Mouse (Mus musculus) ovary, adult 2 months (tissue): ENCODE measurements around the gene Syngr2. TPM values are rescaled to one million over a fixed set of nuclear protein-coding genes. Genes with fewer than 3 reads are reported as not detected.

ENCODE experiments used
- polyA plus RNA-seq: library from polyadenylated mRNA; depleted of rRNA; stranded (reverse); fragments of >200 nt; gene quantifications from 2 replicates; pipeline ENCODE4 v1.2.3, GENCODE M21; 2012; rRNA removed

Syngr2 gene
- 149 and 175 TPM in 2 replicates for polyA plus RNA-seq

GRCm38 (mm10) chr11:117809407-117810311 is at the start of gene Syngr2, which contains the start of gene Gm20708:
Gene Syngr2 (plus strand): TSS chr11:117809668.
Gene Gm20708 (plus strand): TSS chr11:117809668.

GRCm38 (mm10) chr11:117781993-117782704 is 27.3 kb upstream of the Syngr2 start, which contains the start of the genes Tmc8 and Tmc6:
Gene Tmc8 (plus strand): TSS chr11:117782076.
Gene Tmc6 (minus strand): TSS chr11:117782198.

GRCm38 (mm10) chr11:117797511-117798159 is 11.8 kb upstream of the Syngr2 start, which contains the start of gene 6030468B19Rik:
Gene 6030468B19Rik (plus strand): TSS chr11:117797660.

GRCm38 (mm10) chr11:117825333-117826101 is 16.0 kb downstream of the Syngr2 start, which contains the start of the genes Afmid and Tk1:
Gene Afmid (plus strand): TSS chr11:117825924.
Gene Tk1 (minus strand): TSS chr11:117826092.

GRCm38 (mm10) chr11:117848985-117849671 is 39.7 kb downstream of the Syngr2 start, which contains the start of gene Birc5:
Gene Birc5 (plus strand): TSS chr11:117849251.

GRCm38 (mm10) chr11:117860601-117861000 is 51.1 kb downstream of the Syngr2 start, which contains the start of gene Tmem235:
Gene Tmem235 (plus strand): TSS chr11:117860752.

Other genes starting within 250 kb of the Syngr2 start
- gene Tnrc6c, start 155.4 kb upstream of the Syngr2 start, polyA plus RNA-seq = 25.7 and 29.3 TPM in 2 replicates
- gene Tmc8, start 27.6 kb upstream of the Syngr2 start, polyA plus RNA-seq = 10.1 TPM in 2 replicates
- gene Tmc6, start 27.5 kb upstream of the Syngr2 start, polyA plus RNA-seq = 54.7 and 63.2 TPM in 2 replicates
- not detected in 2 replicates for gene 6030468B19Rik, start 12.0 kb upstream of the Syngr2 start, polyA plus RNA-seq
- 0.23 TPM in 1 of 2 replicates, not detected in the other for gene Gm20708, start within 50 bp of the Syngr2 start, polyA plus RNA-seq
- 5.4 and 8.6 TPM in 2 replicates for gene Afmid, start 16.3 kb downstream of the Syngr2 start, polyA plus RNA-seq
- gene Tk1, start 16.4 kb downstream of the Syngr2 start, polyA plus RNA-seq = 23.5 and 36.6 TPM in 2 replicates
- gene Birc5, start 39.6 kb downstream of the Syngr2 start, polyA plus RNA-seq = 7.8 and 16.6 TPM in 2 replicates
- not detected in 2 replicates for gene Tmem235, start 51.1 kb downstream of the Syngr2 start, polyA plus RNA-seq
- gene Tha1, start 63.8 kb downstream of the Syngr2 start, polyA plus RNA-seq = 21.1 and 21.9 TPM in 2 replicates
- gene Socs3, start 160.4 kb downstream of the Syngr2 start, polyA plus RNA-seq = 28.5 and 32.6 TPM in 2 replicates
- gene Pgs1, start 176.6 kb downstream of the Syngr2 start, polyA plus RNA-seq = 59.6 and 99.4 TPM in 2 replicates